Mouse (Mus musculus): ENCODE results near the gene Btf3.

Btf3 gene

DNA sequence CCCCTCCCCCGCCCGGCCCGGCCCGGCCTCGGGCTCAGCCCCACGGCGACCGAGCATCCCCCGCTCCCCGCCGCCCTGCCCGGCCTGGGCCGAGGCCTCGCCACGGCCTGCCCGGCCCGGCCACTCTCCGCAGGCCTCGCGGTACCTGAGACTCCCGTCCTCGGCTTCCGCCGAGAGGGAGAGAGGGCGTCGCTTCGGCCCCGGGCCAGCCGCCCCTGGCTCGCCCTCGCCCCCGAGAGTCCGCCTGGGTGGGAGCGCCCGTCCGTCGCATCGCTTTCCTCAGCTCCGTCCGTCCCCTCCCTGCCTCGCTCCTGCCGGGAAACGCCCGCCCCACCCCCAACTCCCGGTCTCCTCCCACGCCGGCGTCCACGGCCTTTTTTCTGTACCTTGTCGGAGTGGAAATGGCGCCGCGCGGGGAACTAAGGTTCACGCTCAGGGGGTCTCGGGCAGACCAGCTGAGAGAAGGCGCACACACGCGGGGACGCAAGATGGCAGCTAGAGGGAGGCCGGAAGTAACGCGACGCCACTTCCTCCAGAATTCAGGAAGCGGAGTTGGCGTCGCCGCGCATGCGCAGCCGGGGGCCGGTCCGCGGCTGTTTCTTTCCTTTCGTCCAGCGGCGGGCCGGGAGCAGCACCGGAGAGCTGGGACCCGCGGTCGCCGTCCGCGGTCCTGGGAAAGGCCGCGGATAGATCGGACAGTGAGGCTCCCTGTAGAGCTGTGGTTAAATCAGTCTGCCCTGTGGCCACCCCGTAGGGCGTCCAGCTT lies at the start of gene Btf3:
Gene Btf3, minus strand, starts transcription at position 527 of the 766 bp plus-strand sequence.
- DNase-seq, result peak; percentile 92

DNA sequence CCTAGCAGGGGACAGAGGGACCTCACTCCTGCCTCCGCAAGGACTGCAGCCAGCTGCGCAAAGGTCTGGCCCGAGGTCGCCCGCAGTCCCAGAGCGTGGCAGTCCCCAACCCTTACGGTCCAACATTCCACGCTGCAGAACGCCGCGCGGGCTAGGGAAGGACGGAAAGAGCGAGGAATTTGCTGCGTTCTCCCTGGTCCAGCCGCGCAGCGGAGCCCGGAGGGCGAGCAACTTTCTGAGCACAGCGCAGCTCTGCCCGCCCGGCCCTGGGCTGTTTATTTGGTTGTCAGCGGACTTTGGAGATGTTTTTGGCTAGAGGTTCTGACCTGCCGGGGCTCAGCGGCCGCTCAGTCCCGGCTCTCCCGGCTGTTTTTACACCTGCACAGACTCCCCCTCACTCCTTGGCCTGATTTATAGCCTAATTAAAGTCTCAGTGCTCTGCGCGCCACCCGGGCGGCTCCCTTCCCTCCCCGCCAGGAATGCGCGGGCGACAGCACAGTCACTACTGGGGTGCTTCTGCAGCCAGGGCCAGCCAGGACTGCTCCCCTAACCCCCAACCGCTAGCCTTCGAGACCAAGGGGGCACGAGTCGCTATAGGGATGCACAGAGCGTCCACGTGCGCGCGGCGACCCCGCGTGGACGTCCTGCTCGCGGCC lies 49.1 kb upstream of the Btf3 start:
- DNase-seq, result no peak

- DNase-seq, result no peak
These were observed 48.3 kb upstream of the Btf3 start for GRCm38 (mm10) chr13:98365081-98365480.

GRCm38 (mm10) chr13:98363046-98363445 lies 46.2 kb upstream of the Btf3 start:
- no peak for DNase-seq

DNA sequence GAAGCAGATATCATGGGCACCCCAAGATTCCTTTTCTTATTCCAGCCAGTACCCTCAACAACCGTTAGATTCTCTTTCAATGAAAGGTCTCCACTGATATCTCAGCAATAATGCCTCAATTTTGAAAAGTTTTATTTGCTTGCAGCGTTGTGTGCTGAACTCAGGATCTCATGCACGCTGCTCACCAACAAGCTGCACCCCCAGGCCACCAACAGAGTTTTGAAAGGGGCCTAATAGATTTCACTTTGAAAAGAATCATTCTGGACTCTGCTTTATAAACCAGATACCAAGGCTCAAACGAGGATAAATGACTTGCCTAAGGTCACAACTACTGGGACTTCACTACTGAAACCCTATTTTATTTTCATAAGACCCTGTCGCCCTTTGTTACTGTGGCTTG lies 44.4 kb upstream of the Btf3 start:
- DNase-seq, result no peak

- no peak for DNase-seq
These were observed 43.6 kb upstream of the Btf3 start for GRCm38 (mm10) chr13:98360391-98360790.

GRCm38 (mm10) chr13:98359337-98359736 lies 42.5 kb upstream of the Btf3 start:
- DNase-seq, result no peak

DNA sequence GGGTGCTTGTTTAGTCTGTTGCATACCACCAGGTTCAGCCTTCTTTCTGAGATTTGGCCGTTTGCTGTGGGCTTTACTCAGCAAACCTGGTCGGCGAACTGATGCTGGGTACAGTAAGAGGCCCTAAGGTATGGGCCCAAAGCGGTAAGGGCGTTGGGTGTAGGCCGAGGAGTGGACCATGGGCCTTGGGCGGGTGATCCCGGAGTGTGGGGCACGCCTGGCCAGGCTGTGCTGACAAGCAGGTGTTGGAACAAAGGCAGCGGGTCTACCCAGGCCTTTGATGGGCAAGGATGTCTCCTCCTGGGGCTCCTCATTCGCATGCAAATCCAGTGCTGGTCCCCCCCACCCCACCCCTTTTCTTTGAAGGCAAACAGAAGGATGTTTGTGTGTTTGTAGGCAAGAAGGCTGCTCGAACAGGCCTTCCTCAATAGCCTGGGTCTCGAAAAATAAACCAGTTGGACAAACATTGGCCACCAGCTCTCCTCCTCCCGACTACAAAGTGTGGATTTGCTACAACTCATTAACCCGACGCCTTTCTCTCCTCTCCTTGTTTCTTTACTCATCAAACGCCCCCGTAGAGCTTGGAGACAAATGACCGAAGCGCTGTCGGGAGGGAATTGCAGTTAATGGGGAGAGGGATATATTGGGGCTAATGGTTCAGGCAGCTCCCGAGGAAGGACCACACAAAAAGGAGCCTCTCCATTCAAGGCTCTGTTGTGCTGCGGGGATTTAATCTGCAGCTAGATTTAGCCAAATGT lies 41.8 kb upstream of the Btf3 start:
- DNase-seq, result no peak

DNA sequence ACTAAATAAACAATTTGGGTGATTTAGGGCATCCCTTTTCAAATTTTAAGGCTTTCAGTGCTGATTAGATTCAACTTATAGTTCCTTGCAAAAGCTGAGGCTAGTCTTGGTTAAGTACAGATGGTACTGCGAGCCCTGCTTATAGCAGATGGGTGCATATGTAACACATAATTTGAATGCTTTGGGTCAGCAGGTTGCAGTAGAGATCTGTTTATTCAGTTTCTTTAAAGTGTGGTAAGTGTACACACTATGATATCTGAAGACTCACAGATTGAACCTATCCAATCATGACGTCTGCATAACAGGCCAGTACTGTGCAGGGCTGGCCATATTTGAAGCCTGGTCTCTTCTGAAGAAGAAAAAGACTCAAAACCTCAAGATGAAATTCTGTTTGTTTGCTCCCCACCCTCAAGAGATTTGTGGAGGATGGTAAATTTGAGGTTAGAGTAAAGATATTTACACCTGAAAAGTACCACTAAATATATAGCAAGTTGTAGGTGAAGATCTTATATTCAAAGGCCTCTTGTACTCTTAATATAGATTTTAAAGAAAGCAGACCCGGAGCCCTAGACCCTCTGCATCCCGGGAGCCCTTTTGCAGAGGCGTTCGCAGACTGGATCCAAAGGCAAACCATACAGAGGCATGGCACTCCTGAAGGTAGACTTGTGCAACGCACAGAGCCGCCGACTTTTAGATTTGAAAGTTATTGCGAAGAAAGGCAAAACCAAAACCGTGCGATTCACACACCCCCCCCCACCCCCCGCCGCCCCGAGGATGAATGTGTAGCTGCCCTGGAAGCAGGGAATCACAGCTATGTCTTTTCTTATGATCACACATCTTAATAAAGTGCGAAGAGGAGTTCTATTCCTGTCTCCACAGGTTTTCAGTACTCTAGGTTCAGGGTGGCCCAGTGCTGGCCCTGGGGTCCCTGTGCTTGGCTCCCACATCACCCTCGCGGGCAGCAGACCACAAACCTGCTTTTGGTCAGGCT lies 40.9 kb upstream of the Btf3 start:
- no peak for DNase-seq

- no peak for DNase-seq
These were observed 40.2 kb upstream of the Btf3 start for GRCm38 (mm10) chr13:98356973-98357425.

DNA sequence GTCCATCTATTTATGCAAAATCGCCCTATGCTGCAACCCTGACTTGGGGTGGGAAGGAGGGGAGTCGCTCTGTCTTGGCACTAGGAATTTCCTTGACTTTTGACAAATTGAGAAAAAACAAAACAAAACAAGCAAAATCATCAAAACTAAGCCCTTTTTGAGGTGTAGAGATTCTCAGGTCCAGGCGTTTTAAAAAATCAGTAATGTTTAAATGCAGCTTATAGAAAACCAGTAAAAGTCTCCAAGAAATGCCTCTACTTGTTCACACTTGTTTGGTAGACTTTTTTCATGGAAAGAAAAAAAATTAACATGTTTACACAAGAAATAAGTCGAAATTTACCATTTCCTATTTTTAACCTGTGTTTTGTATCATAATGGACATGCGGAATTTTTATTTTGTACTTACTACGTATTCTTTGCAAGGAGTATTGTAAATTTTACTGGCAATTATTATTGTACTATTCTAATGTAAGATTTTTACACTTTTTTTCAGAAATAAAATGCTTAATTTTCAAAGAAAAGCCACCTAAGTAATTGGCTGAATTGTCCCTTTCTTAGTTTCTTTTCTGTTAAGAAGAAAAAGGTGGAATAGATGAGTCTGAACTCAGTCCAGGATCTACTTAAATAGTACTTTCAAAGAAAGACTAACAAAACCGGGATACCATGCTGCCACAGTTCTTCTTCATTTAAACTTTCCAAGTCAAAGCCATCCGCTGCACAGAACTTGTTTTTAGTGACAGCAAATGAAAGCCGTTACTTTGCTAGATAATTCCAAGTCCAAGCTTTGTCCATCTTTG lies 39.6 kb upstream of the Btf3 start:
- DNase-seq, result no peak

GRCm38 (mm10) chr13:98355559-98356111 lies 38.8 kb upstream of the Btf3 start:
- no peak for DNase-seq

DNA sequence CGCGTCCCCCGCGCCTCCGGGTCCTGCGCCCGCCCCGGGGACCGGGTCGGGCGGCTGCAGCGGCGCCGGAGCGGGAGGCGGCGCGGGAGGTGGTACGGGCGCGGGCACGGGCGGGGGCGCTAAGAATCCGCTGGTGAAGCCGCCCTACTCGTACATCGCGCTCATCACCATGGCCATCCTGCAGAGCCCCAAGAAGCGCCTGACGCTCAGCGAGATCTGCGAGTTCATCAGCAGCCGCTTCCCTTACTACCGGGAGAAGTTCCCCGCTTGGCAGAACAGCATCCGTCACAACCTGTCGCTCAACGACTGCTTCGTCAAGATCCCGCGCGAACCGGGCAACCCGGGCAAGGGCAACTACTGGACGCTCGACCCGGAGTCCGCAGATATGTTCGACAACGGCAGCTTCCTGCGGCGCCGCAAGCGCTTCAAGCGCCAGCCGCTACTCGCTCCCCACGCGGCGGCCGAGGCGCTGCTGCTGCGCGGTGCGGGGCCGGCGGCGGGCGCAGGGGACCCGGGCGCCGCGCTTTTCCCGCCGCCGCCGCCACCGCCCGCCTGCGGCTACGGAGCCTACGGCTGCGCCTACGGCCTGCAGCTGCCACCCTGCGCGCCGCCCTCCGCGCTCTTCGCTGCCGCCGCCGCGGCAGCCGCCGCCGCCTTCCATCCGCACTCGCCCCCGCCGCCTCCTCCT lies 38.2 kb upstream of the Btf3 start:
- DNase-seq, result no peak

- DNase-seq, result no peak
These were observed 37.4 kb upstream of the Btf3 start, which contains the start of gene Foxd1 for GRCm38 (mm10) chr13:98354090-98354801. Gene Foxd1 (plus strand): TSS chr13:98354242.

DNA sequence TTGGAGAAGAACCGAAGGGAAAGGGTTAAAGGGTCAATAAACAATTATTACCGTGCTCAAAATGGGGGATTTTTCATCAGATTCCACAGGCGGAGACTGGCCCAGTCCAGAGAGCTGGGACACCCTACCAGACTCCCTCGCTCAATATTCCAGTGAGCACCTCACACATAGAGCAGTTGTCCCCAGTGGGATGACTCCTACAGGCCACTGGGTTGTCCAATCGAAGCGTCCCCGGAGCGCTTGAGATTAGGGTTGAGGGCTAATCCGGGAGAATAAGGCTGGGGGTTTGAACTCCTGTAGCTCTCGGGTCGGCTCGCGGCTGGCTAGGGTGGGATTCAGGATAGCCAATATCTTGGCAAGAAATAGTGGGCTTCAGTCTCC lies 36.9 kb upstream of the Btf3 start:
- no peak for DNase-seq

GRCm38 (mm10) chr13:98352381-98352975 lies 35.7 kb upstream of the Btf3 start:
- DNase-seq, result no peak

DNA sequence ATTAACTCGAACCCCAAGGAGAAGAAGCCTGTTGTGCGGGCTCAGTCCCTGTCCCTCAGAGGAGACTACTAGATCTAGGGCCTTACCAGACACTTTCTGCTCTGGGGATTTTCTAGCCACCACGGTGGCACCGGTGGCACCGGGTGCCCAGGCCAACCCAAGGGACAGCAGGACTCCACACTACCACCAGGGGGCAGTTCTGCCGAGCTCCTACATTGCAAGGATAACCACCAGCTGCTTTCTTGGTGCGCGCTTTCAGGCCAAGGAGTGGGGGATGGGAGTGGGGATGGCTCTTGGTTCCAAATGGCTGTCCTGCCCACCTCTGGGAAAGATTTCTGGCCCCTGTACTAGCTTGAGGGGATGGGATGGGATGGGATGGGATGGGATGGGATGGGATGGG lies 34.7 kb upstream of the Btf3 start:
- no peak for DNase-seq

DNA sequence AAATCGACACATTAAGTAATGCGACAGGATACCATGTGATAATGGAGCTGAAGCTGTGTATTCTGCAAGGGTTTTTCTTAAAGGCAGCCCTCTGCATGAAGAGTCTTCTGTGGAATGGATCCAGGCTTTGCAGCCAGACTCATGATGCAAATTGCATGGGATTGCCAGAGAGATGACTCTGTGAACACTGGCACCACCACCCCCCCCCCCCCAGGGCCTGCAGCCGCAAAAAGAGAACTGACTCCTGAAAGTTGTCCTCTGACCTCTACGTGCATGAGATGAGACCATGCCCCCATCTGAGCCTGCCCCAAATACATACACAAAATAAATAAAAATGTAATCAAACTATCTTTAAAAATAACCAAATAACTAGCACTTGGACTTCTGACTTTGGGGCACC lies 32.7 kb upstream of the Btf3 start:
- no peak for DNase-seq

- no peak for DNase-seq
These were observed 23.7 kb upstream of the Btf3 start for GRCm38 (mm10) chr13:98340506-98340905.

DNA sequence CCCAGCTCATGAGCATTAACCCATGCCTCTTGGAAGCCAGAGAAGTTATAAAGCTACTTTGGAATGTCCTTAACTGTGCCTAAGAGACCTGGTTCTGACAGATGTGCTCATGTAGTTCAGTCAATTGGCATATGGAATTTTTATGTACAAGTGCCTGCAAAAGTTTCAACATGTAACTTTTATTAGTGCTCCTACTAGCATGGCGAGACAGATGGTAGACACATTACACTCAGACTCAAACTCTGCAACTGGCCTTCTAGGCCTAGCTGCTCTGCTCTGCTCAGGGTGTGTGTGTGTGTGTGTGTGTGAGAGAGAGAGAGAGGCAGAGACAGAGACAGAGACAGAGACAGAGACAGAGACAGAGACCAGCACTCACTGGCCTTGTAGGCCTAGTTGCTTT lies 19.4 kb upstream of the Btf3 start:
- DNase-seq, result no peak

Data from cerebellum, adult 9-10 months (tissue).